Mouse (Mus musculus) heart, postnatal 0 days (tissue): ENCODE measurements around the gene Wnt7b.

Experiments used
- CTCF ChIP-seq: IDR thresholded peaks from 2 replicates; pipeline ENCODE4 v1.5.1; 2016; ENCODE audit warnings: antibody characterized with exemption, control low read depth, low read depth
- EP300 ChIP-seq: IDR thresholded peaks from 2 replicates; pipeline ENCODE4 v1.6.1; 2016; ENCODE audit warnings: antibody characterized with exemption, low read depth

GRCm38 (mm10) chr15:85560830-85561229 is 21.4 kb downstream of the Wnt7b start:
- TF ChIP-seq CTCF (no peak), EP300 (no peak)
